Mouse (Mus musculus) E14TG2a.4 (cell line): ENCODE measurements around the gene Bud13.
A peak's percentile ranks its signal among the peaks of the same experiment; 100 is the strongest.
"Not testable (repeated sequence)": the region's sequence is repeated elsewhere in the genome, so short reads cannot be mapped to it uniquely, and the experiment has no call there.

Experiments used
- H3K27me3 ChIP-seq: 2 replicates; pipeline ENCODE4 v1.6.1; 2014; ENCODE audit warnings: low read length, control low read depth; ENCODE audit not compliant: insufficient read depth
- H3K36me3 ChIP-seq: 2 replicates; pipeline ENCODE4 v1.6.1; 2014; ENCODE audit warnings: low read length, control low read depth; ENCODE audit not compliant: insufficient read depth
- H3K4me1 ChIP-seq: replicated peaks from 2 replicates; pipeline ENCODE4 v1.6.1; 2014; ENCODE audit warnings: low read depth, low read length, control low read depth
- H3K4me3 ChIP-seq: replicated peaks from 2 replicates; pipeline ENCODE4 v1.5.1; 2014; ENCODE audit warnings: mild to moderate bottlenecking, low read length
- H3K9me3 ChIP-seq: 2 replicates; pipeline ENCODE4 v1.6.1; 2014; ENCODE audit warnings: low read length, control low read depth
- CTCF ChIP-seq: conservative IDR thresholded peaks from 2 replicates; pipeline ENCODE4 v1.5.1; 2014; ENCODE audit warnings: low read length
- NANOG ChIP-seq: IDR thresholded peaks from 2 replicates; pipeline ENCODE4 v1.6.1; 2014; ENCODE audit warnings: borderline replicate concordance, low read length, mixed read lengths
- POU5F1 ChIP-seq: IDR thresholded peaks from 2 replicates; pipeline ENCODE4 v1.6.1; 2014; ENCODE audit warnings: low read length, borderline replicate concordance

The Bud13 gene

DNA sequence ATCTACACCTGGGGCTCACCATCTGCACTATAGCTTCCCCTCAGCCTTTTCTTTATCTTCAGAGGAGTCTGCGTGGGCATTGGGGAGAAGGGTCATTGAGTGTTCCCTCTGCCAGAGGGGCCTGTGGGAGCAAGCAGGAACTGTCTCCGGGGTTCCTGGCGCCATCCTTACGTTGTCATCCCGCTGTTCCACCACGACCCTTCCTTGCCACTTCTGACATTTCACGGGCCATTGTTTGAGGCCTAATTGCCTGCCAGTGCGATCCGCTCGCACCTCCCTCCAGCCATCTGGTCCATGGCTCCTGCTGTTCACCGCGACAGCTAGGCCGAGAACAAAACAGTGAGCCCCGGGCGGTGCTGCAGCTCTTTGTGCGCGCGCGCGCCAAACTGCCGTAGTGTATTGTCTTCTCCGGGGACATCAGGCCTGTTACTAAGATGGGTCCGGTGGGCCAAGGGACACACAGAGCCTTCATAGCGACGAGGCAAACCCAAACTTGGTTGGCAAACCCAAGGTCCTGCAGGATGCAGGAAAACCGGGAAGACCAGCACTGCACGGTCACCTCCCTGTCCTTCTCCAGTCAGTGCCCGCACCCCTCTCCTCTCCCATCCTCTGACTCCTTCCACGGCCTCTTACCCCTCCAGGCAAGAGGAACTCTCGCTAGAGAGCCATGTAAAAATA, 45.9 kb downstream of the Bud13 start:
- peaks cover 11% of the 10 kb centered on the region for H3K27me3 ChIP-seq
- TF ChIP-seq POU5F1: no peak
- no peak for TF ChIP-seq NANOG
- no peak for TF ChIP-seq CTCF
- H3K36me3 ChIP-seq: no peaks in the 10 kb centered on the region
- H3K4me1 ChIP-seq: peaks cover 50% of the 10 kb centered on the region
- peak overlapping the region; percentile 80 for H3K4me3 ChIP-seq
- no peaks in the 10 kb centered on the region for H3K9me3 ChIP-seq

- H3K9me3 ChIP-seq: no peaks in the 10 kb centered on the region
- H3K4me1 ChIP-seq: peaks cover 54% of the 10 kb centered on the region
- peak overlapping the region; percentile 80 for H3K4me3 ChIP-seq
- no peaks in the 10 kb centered on the region for H3K36me3 ChIP-seq
- TF ChIP-seq CTCF: no peak
- TF ChIP-seq NANOG: no peak
- TF ChIP-seq POU5F1: no peak
- H3K27me3 ChIP-seq: peaks cover 14% of the 10 kb centered on the region
Measured at GRCm38 (mm10) chr9:46329250-46329648, 46.4 kb downstream of the Bud13 start.

DNA sequence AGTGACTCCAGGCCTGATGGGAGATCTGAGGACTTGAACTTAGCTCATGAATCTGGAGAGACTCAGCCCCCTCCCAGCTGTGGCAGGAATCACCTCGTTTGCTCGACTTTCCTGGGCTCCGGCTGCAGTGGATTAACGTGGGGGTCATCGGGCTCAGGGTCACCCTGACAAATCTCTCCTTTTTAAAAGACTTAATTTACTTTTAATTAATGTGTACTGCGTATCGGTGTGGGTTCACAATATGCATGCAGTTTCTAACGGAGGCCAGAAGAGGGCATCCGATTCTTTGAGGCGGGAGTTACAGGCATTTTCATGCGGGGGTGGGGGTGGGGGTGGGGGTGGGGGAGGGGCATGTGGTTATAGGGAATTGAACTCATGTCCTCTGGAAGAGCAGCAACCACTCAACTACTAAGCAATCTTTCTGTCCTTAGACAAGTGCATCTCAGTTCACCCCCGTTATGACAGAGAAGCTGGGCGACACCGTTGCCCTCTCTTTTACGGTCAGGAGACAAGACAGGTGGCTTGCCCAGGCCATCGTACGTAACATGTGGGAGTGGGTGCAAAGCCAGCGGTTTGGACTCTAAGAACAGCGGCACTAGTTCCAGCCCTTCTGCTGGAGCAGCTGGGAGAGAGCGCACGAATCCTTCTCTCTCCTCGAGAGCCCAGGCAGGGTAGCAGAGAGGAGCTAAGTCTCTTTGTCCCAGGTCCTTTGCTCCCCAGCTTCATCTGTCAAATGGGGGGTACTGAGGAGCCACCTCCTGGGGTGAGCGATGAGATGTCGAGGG, 47.2 kb downstream of the Bud13 start:
- Histone ChIP-seq H3K36me3 (no peaks in the 10 kb centered on the region), H3K27me3 (peaks cover 22% of the 10 kb centered on the region), H3K9me3 (no peaks in the 10 kb centered on the region), H3K4me3 (peak overlapping the region; percentile 80), H3K4me1 (peaks cover 57% of the 10 kb centered on the region)
- TF ChIP-seq NANOG (no peak), CTCF (0 out of 2 replicates have a peak, but pooled peaks have one; percentile 7)

DNA sequence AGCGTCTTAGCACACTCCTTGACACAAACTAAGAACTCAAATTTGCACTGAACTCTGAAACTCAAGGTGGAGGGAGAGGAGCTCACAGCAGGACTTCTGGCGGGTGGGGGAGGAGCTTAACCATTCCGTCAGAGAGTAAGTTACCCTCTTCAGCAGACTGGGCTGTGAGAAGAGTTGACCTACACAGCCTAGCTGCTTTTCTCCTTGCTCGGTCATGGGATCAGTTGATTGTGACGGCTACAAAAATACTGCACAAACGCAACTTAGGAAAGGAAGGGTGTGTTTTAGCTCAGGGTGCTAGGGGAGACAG, 47.7 kb downstream of the Bud13 start:
- no peak for TF ChIP-seq NANOG
- TF ChIP-seq POU5F1: no peak
- TF ChIP-seq CTCF: no peak
- Histone ChIP-seq H3K27me3 (peaks cover 27% of the 10 kb centered on the region), H3K36me3 (no peaks in the 10 kb centered on the region), H3K4me1 (peaks cover 58% of the 10 kb centered on the region), H3K9me3 (no peaks in the 10 kb centered on the region), H3K4me3 (peak overlapping the region; percentile 61)

- H3K27me3 ChIP-seq: peaks cover 29% of the 10 kb centered on the region
- no peaks in the 10 kb centered on the region for H3K36me3 ChIP-seq
- no peak overlapping the region for H3K4me3 ChIP-seq
- TF ChIP-seq CTCF (no peak), POU5F1 (no peak), NANOG (no peak)
- no peaks in the 10 kb centered on the region for H3K9me3 ChIP-seq
- peaks cover 63% of the 10 kb centered on the region for H3K4me1 ChIP-seq
Measured at GRCm38 (mm10) chr9:46331301-46331700, 48.5 kb downstream of the Bud13 start.

GRCm38 (mm10) chr9:46334471-46335025, 51.7 kb downstream of the Bud13 start:
- TF ChIP-seq CTCF: no peak
- TF ChIP-seq NANOG: no peak
- no peak for TF ChIP-seq POU5F1
- Histone ChIP-seq H3K4me3 (peak overlapping the region; percentile 72), H3K36me3 (no peaks in the 10 kb centered on the region), H3K4me1 (peaks cover 73% of the 10 kb centered on the region), H3K9me3 (no peaks in the 10 kb centered on the region), H3K27me3 (peaks cover 29% of the 10 kb centered on the region)

DNA sequence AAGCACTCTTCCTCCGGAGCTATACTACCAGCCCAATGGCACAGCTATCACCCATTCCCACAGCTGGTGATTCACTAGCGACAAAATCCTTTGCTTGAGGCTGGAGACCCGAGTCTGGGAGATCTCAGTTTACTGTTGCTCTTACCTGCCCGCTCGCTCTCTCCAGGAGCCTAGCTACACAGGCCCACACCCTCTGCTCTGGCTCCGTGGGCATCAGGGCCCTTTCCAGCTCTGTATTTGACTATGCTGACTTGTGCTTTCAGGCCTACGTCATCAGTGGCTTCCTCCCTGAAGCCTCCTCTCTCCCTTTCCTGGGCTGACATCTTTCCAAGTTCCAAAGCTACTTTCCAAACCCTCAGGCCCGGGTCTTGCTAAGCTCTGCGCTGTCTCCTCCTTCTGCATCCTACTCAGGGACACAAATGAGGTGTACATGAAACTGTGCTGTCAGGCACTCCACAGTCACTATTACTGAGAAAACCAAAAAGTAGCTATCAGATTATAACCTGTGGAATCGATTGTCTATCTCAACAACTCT, 52.7 kb downstream of the Bud13 start:
- TF ChIP-seq CTCF: no peak
- TF ChIP-seq NANOG: no peak
- TF ChIP-seq POU5F1: no peak
- H3K36me3 ChIP-seq: no peaks in the 10 kb centered on the region
- peak overlapping the region; percentile 72 for H3K4me3 ChIP-seq
- peaks cover 65% of the 10 kb centered on the region for H3K4me1 ChIP-seq
- H3K9me3 ChIP-seq: no peaks in the 10 kb centered on the region
- H3K27me3 ChIP-seq: peaks cover 29% of the 10 kb centered on the region

DNA sequence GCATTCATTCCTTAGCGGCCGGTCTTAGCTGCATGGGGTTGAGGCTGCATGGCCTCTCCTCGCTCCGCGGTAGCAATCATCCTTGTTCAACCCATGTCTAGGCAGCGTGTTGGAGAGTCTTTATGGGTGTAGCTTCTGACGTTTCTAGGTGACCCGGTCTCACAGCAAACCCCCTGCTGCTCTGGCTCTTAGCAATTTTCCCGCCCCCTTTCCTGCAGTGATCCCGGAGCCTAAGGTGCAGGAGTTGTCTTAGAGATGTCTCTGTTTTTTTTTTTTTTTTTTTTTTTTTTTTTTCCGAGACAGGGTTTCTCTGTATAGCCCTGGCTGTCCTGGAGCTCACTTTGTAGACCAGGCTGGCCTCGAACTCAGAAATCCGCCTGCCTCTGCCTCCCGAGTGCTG, 53.5 kb downstream of the Bud13 start:
- not testable (repeated sequence) for H3K4me3 ChIP-seq, H3K36me3 ChIP-seq, H3K9me3 ChIP-seq
- peaks cover 29% of the 10 kb centered on the region for H3K27me3 ChIP-seq
- H3K4me1 ChIP-seq: peaks cover 60% of the 10 kb centered on the region
